Mouse (Mus musculus) hindbrain, embryonic 11.5 days (tissue): ENCODE measurements at regions not wholly inside any gene's neighbourhood (a gene's known extent, or its start where the extent isn't known, plus 50 kb on each side); places are given as distances from the start of the nearest gene placed in this dataset.

ENCODE experiments used
- ATAC-seq: fragments of 200-750 bp; cut with Nextera tagmentation; 2 replicates; pipeline ENCODE4 v1.8.0; 2017; ENCODE audit warnings: mild to moderate bottlenecking, moderate TSS enrichment, moderate library complexity; ENCODE audit not compliant: low FRiP score
- DNase-seq: peaks from one replicate; pipeline ENCODE4 v3.0.0-alpha.2; 2015; ENCODE audit warnings: low spot score
- H3K27ac ChIP-seq: fragments of 300-500 bp; sonication (generic); 2 replicates; pipeline ENCODE4 v1.5.1; 2014; ENCODE audit warnings: mild to moderate bottlenecking, low read depth, low read length
- H3K27me3 ChIP-seq: fragments of 300-500 bp; sonication (generic); 2 replicates; pipeline ENCODE4 v1.6.1; 2014; ENCODE audit warnings: mild to moderate bottlenecking, low read length, moderate library complexity, mixed read lengths; ENCODE audit not compliant: control insufficient read depth, insufficient read depth
- H3K36me3 ChIP-seq: fragments of 300-500 bp; sonication (generic); 2 replicates; pipeline ENCODE4 v1.6.1; 2014; ENCODE audit warnings: mild to moderate bottlenecking, low read length, moderate library complexity, mixed read lengths; ENCODE audit not compliant: control insufficient read depth, insufficient read depth
- H3K4me1 ChIP-seq: fragments of 300-500 bp; sonication (generic); replicated peaks from 2 replicates; pipeline ENCODE4 v1.6.1; 2014; ENCODE audit warnings: low read length, mixed read lengths; ENCODE audit not compliant: control insufficient read depth, insufficient read depth
- H3K4me2 ChIP-seq: fragments of 300-500 bp; sonication (generic); replicated peaks from 2 replicates; pipeline ENCODE4 v1.6.1; 2014; ENCODE audit warnings: mild to moderate bottlenecking, low read depth, low read length
- H3K4me3 ChIP-seq: fragments of 300-500 bp; sonication (generic); 2 replicates; pipeline ENCODE4 v1.5.1; 2014; ENCODE audit warnings: low read depth, low read length
- H3K9ac ChIP-seq: fragments of 300-500 bp; sonication (generic); 2 replicates; pipeline ENCODE4 v1.6.1; 2014; ENCODE audit warnings: low read depth, low read length
- H3K9me3 ChIP-seq: fragments of 300-500 bp; sonication (generic); 2 replicates; pipeline ENCODE4 v1.6.1; 2016; ENCODE audit warnings: low read length; ENCODE audit not compliant: control insufficient read depth
- WGBS: fragments of 180-500 bp; shearing (Covaris S2); extraction: QIAGEN DNeasy Blood & Tissue Kit; methylation state at CpG from one replicate; pipeline ENCODE4 v1.1.7; 2014; 5-methylcytosine and 5-hydroxymethylcytosine counted together

DNA sequence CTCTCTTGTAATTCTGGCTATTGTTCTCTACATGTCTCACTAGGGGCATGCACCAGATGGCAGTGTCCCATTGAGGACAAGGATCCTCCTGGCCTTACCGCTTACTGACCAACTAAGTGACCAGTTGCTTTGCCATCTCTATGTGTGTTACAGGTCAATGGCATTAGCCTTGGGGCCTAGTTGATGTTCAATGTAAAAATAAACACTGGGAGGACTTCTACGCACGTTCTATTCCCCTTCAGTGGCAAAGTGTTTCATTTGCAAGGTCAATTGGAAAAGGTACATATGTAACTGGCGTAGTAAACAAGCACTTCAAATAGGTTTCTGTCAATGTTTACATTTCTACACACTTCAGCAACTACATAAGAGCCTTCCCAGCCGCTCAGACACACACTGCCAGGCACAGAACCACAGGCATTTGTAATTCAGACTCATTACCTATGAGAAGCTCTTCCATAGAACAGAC lies 527.8 kb downstream of the Ppargc1a start:
- H3K36me3 ChIP-seq, result no peaks in the 10 kb centered on the region
- no peak for ATAC-seq

DNA sequence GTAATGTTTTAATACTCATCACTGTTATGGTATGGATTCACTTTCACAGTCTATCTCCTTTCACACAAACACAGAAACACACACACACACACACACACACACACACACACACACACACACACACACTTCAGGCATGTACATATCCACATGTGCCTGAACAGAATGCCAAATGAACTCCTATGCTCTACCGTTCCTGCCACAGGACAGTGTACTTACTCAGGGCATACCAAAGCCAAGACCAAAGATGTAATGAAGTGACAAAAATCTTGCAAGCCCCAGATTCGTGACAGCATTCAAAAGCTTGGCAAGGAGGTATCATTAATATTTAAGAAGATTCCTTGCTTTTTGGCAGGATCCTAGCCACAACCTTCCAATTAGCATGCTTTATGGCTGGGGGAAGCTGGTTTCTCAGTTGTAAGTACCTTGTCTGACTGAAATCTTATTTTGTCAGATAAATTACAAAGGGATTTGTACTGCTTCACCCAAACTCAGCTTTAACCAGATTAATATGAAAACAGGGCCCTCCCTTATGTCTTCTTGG lies 531.0 kb downstream of the Ppargc1a start:
- Histone ChIP-seq H3K4me3 (no peak overlapping the region), H3K9ac (no peak overlapping the region), H3K36me3 (no peaks in the 10 kb centered on the region), H3K27me3 (no peaks in the 10 kb centered on the region), H3K9me3 (no peaks in the 10 kb centered on the region), H3K4me2 (no peak overlapping the region), H3K4me1 (no peaks in the 10 kb centered on the region), H3K27ac (no peak overlapping the region)
- WGBS, result 81% methylated on average over 2 of the region's 2 CpGs
- DNase-seq (no peak), ATAC-seq (no peak)

More for the DNA sequence above, 527.8 kb downstream of the Ppargc1a start:
- no peak overlapping the region for H3K4me3 ChIP-seq
- H3K9ac ChIP-seq, result no peak overlapping the region
- H3K27me3 ChIP-seq, result no peaks in the 10 kb centered on the region
- H3K4me2 ChIP-seq, result no peak overlapping the region
- H3K4me1 ChIP-seq, result no peaks in the 10 kb centered on the region
- DNase-seq, result no peak
- no peaks in the 10 kb centered on the region for H3K9me3 ChIP-seq
- WGBS, result 80% methylated on average over 5 of the region's 5 CpGs
- H3K27ac ChIP-seq, result no peak overlapping the region

GRCm38 (mm10) chr5:51028966-51029365 lies 538.6 kb downstream of the Ppargc1a start:
- no peaks in the 10 kb centered on the region for H3K4me1 ChIP-seq
- WGBS, result 80% methylated on average over 4 of the region's 4 CpGs
- H3K27me3 ChIP-seq, result no peaks in the 10 kb centered on the region
- H3K36me3 ChIP-seq, result no peaks in the 10 kb centered on the region
- H3K27ac ChIP-seq, result no peak overlapping the region
- H3K9me3 ChIP-seq, result no peaks in the 10 kb centered on the region
- no peak overlapping the region for H3K4me2 ChIP-seq
- DNase-seq (no peak), ATAC-seq (no peak)
- no peak overlapping the region for H3K4me3 ChIP-seq
- no peak overlapping the region for H3K9ac ChIP-seq

DNA sequence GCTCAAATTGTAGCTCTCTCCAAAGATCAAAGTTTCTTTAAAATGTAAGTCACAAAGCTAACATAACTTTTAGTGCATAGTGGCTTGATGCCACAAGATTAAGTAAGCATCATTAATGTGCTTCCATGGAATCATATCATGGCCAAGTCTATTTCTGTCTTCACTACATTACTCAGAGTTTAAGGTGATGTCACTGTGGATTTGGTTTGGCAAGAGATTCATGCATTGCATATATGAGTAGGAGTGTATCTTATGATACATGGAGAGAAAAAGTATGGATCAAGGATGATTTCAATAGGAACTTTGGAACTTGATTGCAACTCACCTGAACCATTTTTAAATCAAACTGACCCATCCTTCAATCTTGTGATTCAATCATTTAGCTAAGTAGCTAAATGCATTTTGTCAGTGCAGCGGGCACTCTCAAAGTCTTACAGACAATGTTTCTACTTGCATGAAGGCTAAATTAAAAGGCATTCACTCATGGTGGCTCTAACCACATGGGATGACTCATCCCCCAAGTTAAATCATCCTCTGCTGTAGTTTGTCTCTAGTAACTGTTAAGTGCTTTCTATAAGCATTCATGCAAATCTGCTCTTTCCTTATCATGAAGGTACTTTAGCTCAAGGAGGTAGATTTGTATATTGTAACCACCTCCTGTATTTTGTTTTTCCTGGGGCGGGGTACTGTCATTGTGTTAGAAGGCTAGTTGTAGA lies 576.5 kb downstream of the Ppargc1a start:
- Histone ChIP-seq H3K4me2 (no peak overlapping the region), H3K36me3 (no peaks in the 10 kb centered on the region), H3K27me3 (no peaks in the 10 kb centered on the region), H3K4me1 (no peaks in the 10 kb centered on the region), H3K4me3 (no peak overlapping the region), H3K9ac (no peak overlapping the region), H3K27ac (no peak overlapping the region), H3K9me3 (no peaks in the 10 kb centered on the region)
- ATAC-seq, result no peak
- WGBS, result 96% methylated on average over 2 of the region's 2 CpGs
- no peak for DNase-seq
